Comparison of ENCODE assay signal across 33 mouse cellular contexts in genomic region chr9:66119498-66119897, GRCm38 (mm10). TPM values are rescaled to one million over a fixed set of nuclear protein-coding genes. Genes with fewer than 3 reads are reported as not detected.
DNase-seq lines count a peak whose midpoint lies in the region; ATAC-seq and TF ChIP-seq lines count a peak whose summit lies in the region.
"Had no signal": no experiment of that assay in that cellular context is flagged by ENCODE, and none has a peak within 500 bp of the region (broad histone marks: within the 10 kb centered on the region; RNA-seq: fewer than 3 reads in every experiment).

No protein-coding gene starts in this region.

- no peak overlapping the region for H3K9ac ChIP-seq in liver, embryonic 12.5 days
- H3K9ac ChIP-seq in liver, embryonic 16.5 days (ENCODE audit: low read depth, low read length), result no peak overlapping the region
- H3K9ac ChIP-seq: heart, embryonic 15.5 days; hindbrain, embryonic 13.5 days; limb, embryonic 13.5 days; midbrain, embryonic 15.5 days; neural tube, embryonic 15.5 days had no signal

- WGBS in liver, embryonic 12.5 days (ENCODE audit: insufficient replicate concordance), result 83% methylated on average over 2 of the region's 2 CpGs
- 71% methylated on average over 2 of the region's 2 CpGs for WGBS in liver, embryonic 16.5 days (ENCODE audit: insufficient replicate concordance)

- peak overlapping the region; percentile 49 for H3K4me2 ChIP-seq in liver, embryonic 12.5 days
- H3K4me2 ChIP-seq in liver, embryonic 16.5 days (ENCODE audit: low read depth, low read length), result peak overlapping the region; percentile 24; the same call in 1 of the 2 replicates
- H3K4me2 ChIP-seq: heart, embryonic 15.5 days; hindbrain, embryonic 13.5 days; limb, embryonic 13.5 days; midbrain, embryonic 15.5 days; neural tube, embryonic 15.5 days had no signal

- H3K36me3 ChIP-seq in liver, embryonic 12.5 days, result peaks cover 43% of the 10 kb centered on the region
- no peaks in the 10 kb centered on the region for H3K36me3 ChIP-seq in liver, embryonic 16.5 days (ENCODE audit: control insufficient read depth, insufficient read depth)
- H3K36me3 ChIP-seq: midbrain, embryonic 15.5 days had no signal

- no peaks in the 10 kb centered on the region for H3K9me3 ChIP-seq in liver, embryonic 12.5 days (replicated peaks)
- no peaks in the 10 kb centered on the region for H3K9me3 ChIP-seq in liver, embryonic 16.5 days (replicated peaks; ENCODE audit: control insufficient read depth, low read length)
- H3K9me3 ChIP-seq: forebrain, embryonic 10.5 days; heart, embryonic 10.5 days; heart, embryonic 15.5 days; hindbrain, embryonic 13.5 days; limb, embryonic 13.5 days; midbrain, embryonic 15.5 days; neural tube, embryonic 15.5 days had no signal

- DNase-seq in left cerebral cortex, adult 2 months (ENCODE audit: extremely low spot score in 1 of 2, low spot score in 2 of 2), result no peak
- no peak for DNase-seq in left cerebral cortex, adult 18-20 months (ENCODE audit: low spot score in 2 of 2)
- DNase-seq in urinary bladder, postnatal 36 days (ENCODE audit: low spot score in 2 of 2), result no peak
- no peak for DNase-seq in right cerebral cortex, adult 2 months (ENCODE audit: low spot score in 2 of 2)
- DNase-seq: adrenal gland, adult 2 months; adrenal gland, postnatal 36 days; B cell, adult 2 months; cerebellum, adult 8-10 months; cerebellum, postnatal 36 days; gastrocnemius, postnatal 25 days; heart, postnatal 36 days; kidney, adult 8-10 months; kidney, postnatal 4 days; layer of hippocampus, adult 9-11 months; lung, adult 2 months; lung, postnatal 10 days; retina, postnatal 1 day; right cerebral cortex, postnatal 25 days; spleen, adult 18-20 months; thymus, postnatal 4 days had no signal

- no peak overlapping the region for H3K4me3 ChIP-seq in left cerebral cortex, adult 2 months
- H3K4me3 ChIP-seq in liver, embryonic 12.5 days, result no peak overlapping the region
- no peak overlapping the region for H3K4me3 ChIP-seq in liver, embryonic 16.5 days (ENCODE audit: low read depth, low read length)
- H3K4me3 ChIP-seq: forebrain, embryonic 10.5 days; heart, embryonic 10.5 days; heart, embryonic 15.5 days; hindbrain, embryonic 13.5 days; limb, embryonic 13.5 days; midbrain, embryonic 15.5 days; neural tube, embryonic 15.5 days had no signal

- no peaks in the 10 kb centered on the region for H3K27me3 ChIP-seq in liver, embryonic 12.5 days (replicated peaks)
- no peaks in the 10 kb centered on the region for H3K27me3 ChIP-seq in liver, embryonic 16.5 days (ENCODE audit: control insufficient read depth, insufficient read depth, low read depth, low read length)
- H3K27me3 ChIP-seq: heart, embryonic 15.5 days; hindbrain, embryonic 13.5 days; limb, embryonic 13.5 days; midbrain, embryonic 15.5 days; neural tube, embryonic 15.5 days had no signal

- H3K27ac ChIP-seq in left cerebral cortex, adult 2 months, result 0 out of 2 replicates have a peak overlapping the region, but pooled peaks have one; percentile 1
- H3K27ac ChIP-seq in liver, embryonic 12.5 days, result peak overlapping the region; percentile 82
- peak overlapping the region; percentile 79 for H3K27ac ChIP-seq in liver, embryonic 16.5 days (ENCODE audit: low read length)
- H3K27ac ChIP-seq: forebrain, embryonic 10.5 days; heart, embryonic 10.5 days; heart, embryonic 15.5 days; hindbrain, embryonic 13.5 days; kidney, postnatal 0 days; limb, embryonic 13.5 days; midbrain, embryonic 15.5 days; neural tube, embryonic 15.5 days had no signal

- no peak for ATAC-seq in liver, embryonic 12.5 days
- no peak for ATAC-seq in liver, embryonic 16.5 days (ENCODE audit: low read depth)
- ATAC-seq: activated CD4-positive, CD25-positive, alpha-beta regulatory T cell, adult 4 months; forebrain, embryonic 16.5 days; intestine, embryonic 16.5 days; midbrain, embryonic 15.5 days had no signal

- TF ChIP-seq CTCF in left cerebral cortex, adult 2 months (IDR thresholded peaks at IDR 0.05), result peak; percentile 3

- H3K4me1 ChIP-seq in liver, embryonic 12.5 days, result peaks cover 72% of the 10 kb centered on the region
- peaks cover 44% of the 10 kb centered on the region for H3K4me1 ChIP-seq in liver, embryonic 16.5 days (ENCODE audit: control insufficient read depth, low read depth, low read length)

- intact Hi-C loops in left cerebral cortex, adult 2 months (cut with DNase I), result no loop called here

RNA-seq across cellular contexts. Expression of gene Snx1, which starts 6.9 kb away (rescaled TPM):
- 10 to 100 TPM; 71.8 to 74.8 TPM for total RNA-seq in left cerebral cortex, adult 2 months (2021)
- total RNA-seq in left cerebral cortex, adult 18-20 months (2021), result 10 to 100 TPM; 69.6 to 74.9 TPM
- 89.6 and 95.1 TPM in 2 replicates for polyA plus RNA-seq in liver, embryonic 12.5 days (2016; fragmentation: Nextera tagmentation; extraction: Ambion mirVana)
- 59.6 and 63.8 TPM in 2 replicates for polyA plus RNA-seq in liver, embryonic 16.5 days (2015; fragmentation: Nextera tagmentation; extraction: Ambion mirVana)

RNA-seq across cellular contexts. Expression of gene Ciao2a, which starts 6.9 kb away (rescaled TPM):
- 10 to 100 TPM; 27.6 to 28.7 TPM for total RNA-seq in left cerebral cortex, adult 2 months (2021)
- 10 to 100 TPM; 28.7 to 33.7 TPM for total RNA-seq in left cerebral cortex, adult 18-20 months (2021)
- polyA plus RNA-seq in liver, embryonic 12.5 days (2016; fragmentation: Nextera tagmentation; extraction: Ambion mirVana), result 199 TPM in 2 replicates
- polyA plus RNA-seq in liver, embryonic 16.5 days (2015; fragmentation: Nextera tagmentation; extraction: Ambion mirVana), result 110 and 129 TPM in 2 replicates

RNA-seq across cellular contexts. Expression of gene Dapk2, which starts 38.5 kb away (rescaled TPM):
- 1 to 10 TPM; 2.6 to 2.8 TPM for total RNA-seq in left cerebral cortex, adult 2 months (2021)
- 1 to 10 TPM; 2.5 to 2.7 TPM for total RNA-seq in left cerebral cortex, adult 18-20 months (2021)
- polyA plus RNA-seq in liver, embryonic 12.5 days (2016; fragmentation: Nextera tagmentation; extraction: Ambion mirVana), result 12.3 and 16.4 TPM in 2 replicates
- polyA plus RNA-seq in liver, embryonic 16.5 days (2015; fragmentation: Nextera tagmentation; extraction: Ambion mirVana), result 32.7 and 33.7 TPM in 2 replicates

RNA-seq across cellular contexts. Expression of gene Snx22, which starts 50.0 kb away (rescaled TPM):
- total RNA-seq in left cerebral cortex, adult 2 months (2021), result 1 to 10 TPM; 3.5 to 3.9 TPM
- 1 to 10 TPM; 3.7 to 4.4 TPM for total RNA-seq in left cerebral cortex, adult 18-20 months (2021)
- 29.6 and 33.4 TPM in 2 replicates for polyA plus RNA-seq in liver, embryonic 12.5 days (2016; fragmentation: Nextera tagmentation; extraction: Ambion mirVana)
- 30.5 and 31.3 TPM in 2 replicates for polyA plus RNA-seq in liver, embryonic 16.5 days (2015; fragmentation: Nextera tagmentation; extraction: Ambion mirVana)

RNA-seq across cellular contexts. Expression of gene Ppib, which starts 59.5 kb away (rescaled TPM):
- total RNA-seq in left cerebral cortex, adult 2 months (2021), result 100 to 1,000 TPM; 161 to 170 TPM
- total RNA-seq in left cerebral cortex, adult 18-20 months (2021), result 100 to 1,000 TPM; 158 to 163 TPM
- polyA plus RNA-seq in liver, embryonic 12.5 days (2016; fragmentation: Nextera tagmentation; extraction: Ambion mirVana), result 392 and 399 TPM in 2 replicates
- polyA plus RNA-seq in liver, embryonic 16.5 days (2015; fragmentation: Nextera tagmentation; extraction: Ambion mirVana), result 412 and 425 TPM in 2 replicates

Comparison
In these comparisons a context has a peak if more than half of its experiments do, and no peak if none do; other contexts are left out.
1. H3K27ac ChIP-seq: peak in every context shown above with its lines; median percentile 82 in liver, embryonic 12.5 days; 79 in liver, embryonic 16.5 days; 1 in left cerebral cortex, adult 2 months.